Mouse (Mus musculus) heart, embryonic 11.5 days (tissue): ENCODE data around the gene Il12rb1. TPM values are rescaled to one million over a fixed set of nuclear protein-coding genes. Genes with fewer than 3 reads are reported as not detected.
A peak's percentile ranks its signal among the peaks of the same experiment; 100 is the strongest.

ENCODE experiments used
- ATAC-seq: fragments of 200-750 bp; cut with Nextera tagmentation; replicated peaks from 2 replicates; pipeline ENCODE4 v1.8.0; 2017; ENCODE audit warnings: moderate library complexity; ENCODE audit not compliant: insufficient number of reproducible peaks, low FRiP score, low TSS enrichment
- H3K27ac ChIP-seq: fragments of 300-500 bp; sonication (generic); 2 replicates; pipeline ENCODE4 v1.5.1; 2014; ENCODE audit warnings: mild to moderate bottlenecking, low read depth, low read length
- H3K27me3 ChIP-seq: fragments of 300-500 bp; sonication (generic); 2 replicates; pipeline ENCODE4 v1.6.1; 2014; ENCODE audit warnings: mild to moderate bottlenecking, low read length, mixed read lengths; ENCODE audit not compliant: control insufficient read depth, insufficient read depth
- H3K36me3 ChIP-seq: fragments of 300-500 bp; sonication (generic); 2 replicates; pipeline ENCODE4 v1.6.1; 2014; ENCODE audit warnings: mild to moderate bottlenecking, low read length, moderate library complexity, mixed read lengths; ENCODE audit not compliant: control insufficient read depth, insufficient read depth
- H3K4me1 ChIP-seq: fragments of 300-500 bp; sonication (generic); 2 replicates; pipeline ENCODE4 v1.6.1; 2014; ENCODE audit warnings: low read length; ENCODE audit not compliant: control insufficient read depth, insufficient read depth
- H3K4me2 ChIP-seq: fragments of 300-500 bp; sonication (generic); 2 replicates; pipeline ENCODE4 v1.6.1; 2014; ENCODE audit warnings: mild to moderate bottlenecking, moderate library complexity
- H3K4me3 ChIP-seq: fragments of 300-500 bp; sonication (generic); 2 replicates; pipeline ENCODE4 v1.5.1; 2014; ENCODE audit warnings: low read depth, low read length
- H3K9ac ChIP-seq: fragments of 300-500 bp; sonication (generic); 2 replicates; pipeline ENCODE4 v1.6.1; 2014; ENCODE audit warnings: mild to moderate bottlenecking, low read depth, low read length, moderate library complexity
- H3K9me3 ChIP-seq: fragments of 300-500 bp; sonication (generic); replicated peaks from 2 replicates; pipeline ENCODE4 v1.6.1; 2016; ENCODE audit warnings: low read length; ENCODE audit not compliant: control insufficient read depth
- WGBS: fragments of 180-500 bp; shearing (Covaris S2); extraction: QIAGEN DNeasy Blood & Tissue Kit; methylation state at CpG from one replicate; pipeline ENCODE4 v1.1.7; 2014; ENCODE audit not compliant: insufficient replicate concordance; 5-methylcytosine and 5-hydroxymethylcytosine counted together
- polyA plus RNA-seq: library from polyadenylated mRNA; unstranded; fragments of >200 nt; fragmentation: Nextera tagmentation; extraction: Ambion mirVana; gene quantifications from 2 replicates; pipeline ENCODE4 v1.2.1, GENCODE M21; 2014

Gene Il12rb1
- polyA plus RNA-seq, 1 experiment from 2014 or later, result not detected

DNA sequence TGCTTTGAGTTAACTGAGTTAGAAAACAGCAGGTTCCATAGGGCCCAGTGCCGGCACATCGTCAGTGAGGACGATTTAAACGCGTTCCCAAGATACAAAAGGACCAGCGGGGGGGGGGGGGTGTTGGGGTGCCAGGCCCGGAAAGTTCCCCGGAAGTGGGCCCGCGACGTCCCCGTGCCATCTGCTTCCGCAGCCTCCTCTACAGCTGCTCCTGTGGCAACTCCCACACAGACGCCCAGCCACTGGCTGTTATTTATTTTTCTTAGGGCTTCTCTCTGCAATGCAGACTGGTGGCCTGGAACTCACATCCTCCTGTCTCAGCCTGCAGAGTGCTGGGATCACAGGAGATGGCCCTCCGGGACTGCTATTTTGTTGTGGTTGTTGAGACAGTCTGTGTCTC, 7.1 kb upstream of the Il12rb1 start:
- no peak overlapping the region for H3K27ac ChIP-seq
- no peak for ATAC-seq
- H3K4me2 ChIP-seq, result no peak overlapping the region
- peaks cover 74% of the 10 kb centered on the region for H3K27me3 ChIP-seq
- H3K4me1 ChIP-seq, result peaks cover 14% of the 10 kb centered on the region; the same call in 1 of the 2 replicates
- no peak overlapping the region for H3K9ac ChIP-seq
- WGBS, result 20% methylated on average over 15 of the region's 15 CpGs
- no peaks in the 10 kb centered on the region for H3K9me3 ChIP-seq
- H3K4me3 ChIP-seq, result no peak overlapping the region
- no peaks in the 10 kb centered on the region for H3K36me3 ChIP-seq

DNA sequence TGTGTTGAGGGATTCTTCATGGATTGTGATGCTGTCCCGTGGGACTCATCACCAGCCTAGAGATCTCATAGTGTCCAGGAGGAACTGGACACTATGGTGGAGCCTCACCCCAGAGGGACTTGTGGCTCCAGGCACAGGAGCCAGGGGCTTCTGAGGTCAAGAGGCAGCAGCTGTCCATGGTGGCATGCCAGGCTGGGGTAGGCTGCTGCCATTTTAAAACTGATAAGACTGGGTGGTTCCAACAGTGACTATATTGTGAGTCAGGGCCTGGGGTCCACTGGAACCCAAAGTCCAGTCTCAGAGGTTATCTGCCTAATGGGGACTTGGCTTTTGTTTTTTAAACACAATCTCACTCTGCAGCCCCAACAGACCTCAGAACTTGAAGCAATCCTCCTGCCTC, 6.4 kb upstream of the Il12rb1 start:
- ATAC-seq, result no peak
- 68% methylated on average over 1 of the region's 1 CpGs for WGBS

GRCm38 (mm10) chr8:70802786-70803510, 5.3 kb upstream of the Il12rb1 start:
- ATAC-seq, result no peak
- no peaks in the 10 kb centered on the region for H3K36me3 ChIP-seq
- no peak overlapping the region; the same call in 1 of the 2 replicates for H3K4me3 ChIP-seq
- H3K27ac ChIP-seq, result no peak overlapping the region
- peaks cover 72% of the 10 kb centered on the region for H3K27me3 ChIP-seq
- H3K4me1 ChIP-seq, result peaks cover 14% of the 10 kb centered on the region; the same call in 1 of the 2 replicates
- H3K4me2 ChIP-seq, result peak overlapping the region; percentile 78; the same call in 1 of the 2 replicates
- no peak overlapping the region for H3K9ac ChIP-seq
- no peaks in the 10 kb centered on the region for H3K9me3 ChIP-seq
- 58% methylated on average over 11 of the region's 11 CpGs for WGBS

More for the DNA sequence above, 6.4 kb upstream of the Il12rb1 start:
- Histone ChIP-seq H3K36me3 (no peaks in the 10 kb centered on the region), H3K4me2 (no peak overlapping the region), H3K27me3 (peaks cover 73% of the 10 kb centered on the region), H3K4me1 (peaks cover 14% of the 10 kb centered on the region; the same call in 1 of the 2 replicates), H3K4me3 (no peak overlapping the region), H3K27ac (no peak overlapping the region), H3K9ac (no peak overlapping the region), H3K9me3 (no peaks in the 10 kb centered on the region)

DNA sequence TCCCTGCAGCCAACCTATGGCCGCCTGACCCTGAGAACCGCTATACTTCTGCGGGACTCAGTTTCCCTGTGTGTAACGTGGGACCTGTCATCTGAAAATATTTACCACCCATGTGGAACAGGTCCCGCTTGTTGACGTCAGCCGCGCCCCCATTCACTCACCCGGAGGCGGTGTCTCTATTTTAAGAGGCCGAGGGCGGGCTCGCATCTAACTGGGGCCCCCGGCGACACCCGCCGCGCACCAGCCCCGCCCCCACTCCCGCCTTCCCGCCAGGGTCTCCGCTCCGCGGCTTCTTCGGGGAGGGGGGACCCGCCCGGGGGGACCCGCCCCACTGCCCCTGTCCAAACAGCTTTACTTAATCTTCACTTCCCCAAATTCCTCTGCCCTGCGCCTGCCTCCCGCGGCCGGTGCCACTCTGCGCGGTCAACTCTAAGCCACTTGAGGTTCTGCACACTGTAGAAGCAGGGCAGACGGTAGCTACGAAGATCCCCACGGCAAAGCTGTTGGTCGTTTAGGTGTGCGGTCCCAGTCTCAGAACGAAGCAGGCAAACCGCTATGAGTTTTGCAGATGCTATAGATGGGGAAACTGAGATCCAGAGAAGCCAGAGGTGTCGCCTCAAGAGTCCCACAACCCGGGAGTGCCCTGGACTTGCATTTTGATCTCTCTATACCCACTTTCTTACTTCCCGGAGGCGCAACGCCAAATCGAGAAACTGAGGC, 4.3 kb upstream of the Il12rb1 start:
- 0 out of 2 replicates have a peak overlapping the region, but pooled peaks have one; percentile 3 for H3K27ac ChIP-seq
- H3K9ac ChIP-seq, result peak overlapping the region; percentile 49; the same call in 1 of the 2 replicates
- no peaks in the 10 kb centered on the region for H3K36me3 ChIP-seq
- H3K4me3 ChIP-seq, result peak overlapping the region; percentile 53
- ATAC-seq, result peak; percentile 27; the same call in 1 of the 2 replicates
- peaks cover 12% of the 10 kb centered on the region; the same call in 1 of the 2 replicates for H3K4me1 ChIP-seq
- WGBS, result 1% methylated on average over 47 of the region's 47 CpGs
- H3K9me3 ChIP-seq, result no peaks in the 10 kb centered on the region
- peak overlapping the region; percentile 78 for H3K4me2 ChIP-seq
- peaks cover 65% of the 10 kb centered on the region for H3K27me3 ChIP-seq

GRCm38 (mm10) chr8:70804481-70805206, 3.6 kb upstream of the Il12rb1 start, which contains the start of gene Mast3:
TSS of gene Mast3 (minus strand) at chr8:70805054.
- peak within 1 kb of the TSS; percentile 49; the same call in 1 of the 2 replicates for H3K9ac ChIP-seq
- 2% methylated on average over 45 of the region's 45 CpGs for WGBS
- no peaks in the 10 kb centered on the region for H3K9me3 ChIP-seq
- peak within 1 kb of the TSS; percentile 78 for H3K4me2 ChIP-seq
- 0 out of 2 replicates have a peak within 1 kb of the TSS, but pooled peaks have one; percentile 3 for H3K27ac ChIP-seq
- no peaks in the 10 kb centered on the region for H3K36me3 ChIP-seq
- H3K27me3 ChIP-seq, result peaks cover 63% of the 10 kb centered on the region
- H3K4me1 ChIP-seq, result peaks cover 12% of the 10 kb centered on the region; the same call in 1 of the 2 replicates
- peak; percentile 87 for ATAC-seq
- H3K4me3 ChIP-seq, result peak within 1 kb of the TSS; percentile 53

- WGBS, result 66% methylated on average over 4 of the region's 4 CpGs
- H3K27me3 ChIP-seq, result peaks cover 55% of the 10 kb centered on the region
- no peak overlapping the region for H3K27ac ChIP-seq
- no peak overlapping the region for H3K4me2 ChIP-seq
- no peak overlapping the region for H3K9ac ChIP-seq
- H3K4me1 ChIP-seq, result peaks cover 12% of the 10 kb centered on the region; the same call in 1 of the 2 replicates
- ATAC-seq, result no peak
- H3K4me3 ChIP-seq, result no peak overlapping the region
- no peaks in the 10 kb centered on the region for H3K36me3 ChIP-seq
- H3K9me3 ChIP-seq, result no peaks in the 10 kb centered on the region
These were observed 1.7 kb upstream of the Il12rb1 start for GRCm38 (mm10) chr8:70806541-70806940.

GRCm38 (mm10) chr8:70807304-70807703, 945 bp upstream of the Il12rb1 start:
- H3K4me2 ChIP-seq, result no peak overlapping the region
- peaks cover 49% of the 10 kb centered on the region for H3K27me3 ChIP-seq
- peaks cover 12% of the 10 kb centered on the region; the same call in 1 of the 2 replicates for H3K4me1 ChIP-seq
- H3K36me3 ChIP-seq, result no peaks in the 10 kb centered on the region
- H3K4me3 ChIP-seq, result no peak overlapping the region
- no peak overlapping the region for H3K27ac ChIP-seq
- H3K9ac ChIP-seq, result no peak overlapping the region
- no peak for ATAC-seq
- H3K9me3 ChIP-seq, result no peaks in the 10 kb centered on the region
- WGBS, result 32% methylated on average over 1 of the region's 1 CpGs
